Mouse (Mus musculus) layer of hippocampus, postnatal 14 days (tissue): Measurements from ENCODE around the gene Ap2b1. TPM values are rescaled to one million over a fixed set of nuclear protein-coding genes. Genes with fewer than 3 reads are reported as not detected.
"Not testable (repeated sequence)": the region's sequence is repeated elsewhere in the genome, so short reads cannot be mapped to it uniquely, and the experiment has no call there.

Experiments used
- DNase-seq, 2 experiments: peaks; one replicate each; pipeline ENCODE4 v3.0.0; 2021 to 2022; ENCODE audit warnings: low spot score in 2 of 2, mixed read lengths in 1 of 2
- long read RNA-seq, 2 experiments: library from polyadenylated mRNA; stranded (forward); transcript quantifications; one replicate each; pipeline ENCODE4 v2.0.0; 2021
- total RNA-seq, 2 experiments: library from RNA; stranded (reverse); gene quantifications; 2 replicates each; pipeline ENCODE4 v1.2.3; 2021

Ap2b1 gene
- 100 to 1,000 TPM; 352 to 359 TPM for total RNA-seq
- long read RNA-seq, experiment 1, full-length matches to known transcripts, result 11 of 15 reads
- long read RNA-seq, experiment 1, partial matches to known transcripts, result 3 of 15 reads
- long read RNA-seq, experiment 1, other reads (novel, unspliced or antisense), result 1 of 15 reads
- long read RNA-seq, experiment 2, full-length matches to known transcripts, result 7 of 19 reads
- long read RNA-seq, experiment 2, partial matches to known transcripts, result 5 of 19 reads
- long read RNA-seq, experiment 2, other reads (novel, unspliced or antisense), result 7 of 19 reads

DNA sequence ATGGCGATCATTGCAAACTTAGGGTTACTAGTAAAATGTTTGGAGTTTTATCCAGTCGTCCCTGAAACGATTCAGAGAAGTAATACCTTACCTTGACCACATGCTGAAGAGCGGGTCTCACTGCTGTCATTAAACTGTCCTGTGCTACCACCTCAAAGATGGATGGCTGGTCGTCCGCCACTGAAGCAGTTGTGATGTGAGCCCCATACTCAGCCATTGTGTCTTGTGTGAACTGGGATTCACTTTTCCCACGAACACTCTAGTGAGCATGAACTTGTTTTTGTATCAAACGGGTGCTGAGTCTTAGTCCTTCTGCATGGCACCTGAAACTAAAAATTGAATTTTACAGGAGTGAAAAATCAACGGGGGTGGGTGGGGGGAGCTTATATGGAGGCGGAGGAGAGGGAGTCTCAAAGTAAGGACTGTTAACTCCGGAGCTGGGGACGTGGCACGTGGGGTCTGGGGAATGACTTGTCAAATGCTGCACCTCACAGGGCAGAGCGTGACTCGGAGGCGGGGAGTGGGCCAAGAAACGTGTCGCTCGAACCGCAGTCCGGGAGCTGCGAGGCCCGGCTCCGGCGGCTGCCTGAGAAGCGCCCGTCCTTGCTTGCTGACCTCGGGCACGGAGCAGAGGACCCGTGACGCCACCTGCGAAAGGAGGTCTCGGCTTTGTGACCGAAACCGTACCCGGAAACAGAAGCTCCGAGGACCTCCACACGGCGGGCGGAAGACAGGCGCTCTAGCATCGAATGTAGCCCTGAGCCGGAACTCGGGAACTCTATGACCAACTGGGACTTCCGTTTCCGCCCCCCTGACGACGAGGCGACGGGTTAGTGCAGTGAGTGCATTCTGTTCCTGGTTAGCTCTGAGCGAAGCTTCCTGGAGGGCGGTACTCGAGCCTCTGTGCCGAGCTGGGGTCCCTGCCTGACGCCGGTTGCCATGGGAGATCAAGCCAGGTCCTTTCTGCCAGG lies at the start of gene Ap2b1:
TSS of gene Ap2b1 (plus strand) at position 800 of the 971 bp plus-strand sequence.
- DNase-seq, result peak; percentile 94 to 97

DNA sequence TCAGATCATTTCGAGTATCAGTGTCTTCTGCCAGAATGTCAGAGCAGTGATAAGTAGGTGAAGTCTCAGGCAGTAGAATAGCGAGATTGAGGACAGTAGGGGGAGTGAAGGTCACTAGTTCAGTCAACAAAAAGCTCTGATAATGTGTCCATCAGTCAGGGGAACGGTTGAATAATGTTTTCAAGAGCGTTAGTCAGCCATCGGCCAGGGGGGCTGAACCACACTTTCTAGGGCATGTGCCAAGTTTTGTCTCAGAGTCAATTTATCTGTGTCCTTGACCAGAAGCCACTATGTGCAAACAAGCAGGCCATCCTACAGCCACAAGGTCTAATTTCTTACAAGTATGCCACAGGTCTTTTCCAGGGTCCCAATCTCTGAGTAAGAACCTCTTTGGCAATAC lies 41.6 kb upstream of the Ap2b1 start:
- DNase-seq, result not testable (repeated sequence)

DNA sequence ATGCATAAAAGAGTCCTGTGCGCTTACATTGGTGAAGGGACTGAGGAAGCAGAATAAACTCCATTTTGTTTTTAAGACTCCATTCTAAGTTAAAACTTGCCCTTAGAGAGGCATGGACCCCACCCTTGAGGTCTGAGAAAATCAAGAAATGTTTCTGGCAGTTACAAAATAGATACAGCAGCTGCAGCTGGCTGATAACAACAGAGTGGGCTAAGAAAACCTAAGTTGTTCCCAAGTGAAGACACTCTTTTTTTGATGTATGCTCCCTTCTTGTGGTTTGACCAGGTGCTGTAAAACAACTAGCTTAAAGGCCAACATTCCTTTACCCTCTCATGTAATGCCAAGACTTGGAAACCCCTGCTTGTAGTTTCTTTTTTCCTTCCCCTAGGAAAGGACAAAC lies 36.2 kb upstream of the Ap2b1 start:
- DNase-seq, result no peak

DNA sequence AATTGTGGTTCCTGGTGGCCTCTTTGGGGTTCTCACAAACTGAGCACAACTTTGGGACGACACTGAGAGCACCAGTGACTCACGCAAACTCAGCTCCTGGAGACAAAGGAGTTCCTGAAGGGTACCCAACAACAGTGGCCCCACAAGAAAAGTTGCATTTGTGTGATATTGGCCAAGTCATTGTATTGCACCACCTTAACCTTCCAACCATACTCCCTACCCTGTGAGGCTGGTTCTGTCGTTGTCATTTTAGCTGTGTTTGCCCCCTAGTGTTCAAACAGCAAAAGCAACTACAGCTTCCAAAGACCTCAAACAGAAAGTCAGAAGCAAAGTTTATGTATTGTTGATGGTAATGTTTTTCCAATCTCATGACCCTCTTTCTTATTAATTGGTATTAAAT lies 35.7 kb upstream of the Ap2b1 start:
- no peak for DNase-seq

DNA sequence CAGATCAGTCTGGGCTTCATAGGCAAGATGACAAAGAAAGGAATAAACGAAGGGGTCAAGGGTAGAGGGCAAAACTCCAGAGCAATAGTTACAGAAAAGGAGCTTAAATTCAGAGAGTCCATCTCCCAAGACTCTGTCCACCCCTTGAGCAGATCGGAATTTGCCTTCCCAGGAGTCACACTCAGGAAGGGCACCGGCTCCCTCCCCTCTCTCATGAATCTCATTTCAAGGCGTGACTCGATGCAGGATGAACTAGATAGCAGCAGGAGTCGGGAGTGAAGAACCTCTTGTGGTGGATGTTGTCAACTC lies 28.0 kb upstream of the Ap2b1 start:
- DNase-seq, result no peak

DNA sequence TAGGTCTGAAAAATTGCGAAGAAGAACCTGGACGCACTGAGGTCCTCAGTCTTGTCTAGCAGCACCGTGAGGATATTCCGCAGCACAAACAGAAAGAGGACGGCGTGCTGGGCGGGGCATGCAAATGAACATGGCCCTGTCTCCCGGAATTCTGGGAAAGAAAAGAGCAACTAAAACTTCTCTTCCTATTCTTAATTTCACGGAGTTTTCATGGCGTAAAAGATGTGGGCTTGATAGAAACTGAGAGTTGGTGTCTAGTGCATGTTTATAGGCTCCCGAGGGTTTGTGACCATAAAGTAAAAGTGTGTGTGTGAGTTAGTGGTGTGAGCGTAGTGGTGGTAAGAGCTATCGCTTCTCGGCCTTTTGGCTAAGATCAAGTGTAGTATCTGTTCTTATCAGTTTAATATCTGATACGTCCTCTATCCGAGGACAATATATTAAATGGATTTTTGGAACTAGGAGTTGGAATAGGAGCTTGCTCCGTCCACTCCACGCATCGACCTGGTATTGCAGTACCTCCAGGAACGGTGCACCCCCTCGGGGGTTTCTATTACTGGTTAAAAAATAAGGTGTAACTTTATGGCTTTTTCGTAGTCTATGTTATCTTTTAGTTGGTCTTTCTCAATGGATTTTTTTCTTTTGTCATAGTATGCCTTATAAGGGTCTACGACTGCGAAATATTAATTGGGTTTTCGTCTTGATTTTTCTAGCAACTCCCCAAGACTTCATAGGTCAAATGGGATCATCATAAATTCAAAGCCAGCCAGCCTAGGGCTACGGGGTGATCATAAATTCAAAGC lies 27.5 kb upstream of the Ap2b1 start:
- peak; percentile 84 to 86 for DNase-seq

DNA sequence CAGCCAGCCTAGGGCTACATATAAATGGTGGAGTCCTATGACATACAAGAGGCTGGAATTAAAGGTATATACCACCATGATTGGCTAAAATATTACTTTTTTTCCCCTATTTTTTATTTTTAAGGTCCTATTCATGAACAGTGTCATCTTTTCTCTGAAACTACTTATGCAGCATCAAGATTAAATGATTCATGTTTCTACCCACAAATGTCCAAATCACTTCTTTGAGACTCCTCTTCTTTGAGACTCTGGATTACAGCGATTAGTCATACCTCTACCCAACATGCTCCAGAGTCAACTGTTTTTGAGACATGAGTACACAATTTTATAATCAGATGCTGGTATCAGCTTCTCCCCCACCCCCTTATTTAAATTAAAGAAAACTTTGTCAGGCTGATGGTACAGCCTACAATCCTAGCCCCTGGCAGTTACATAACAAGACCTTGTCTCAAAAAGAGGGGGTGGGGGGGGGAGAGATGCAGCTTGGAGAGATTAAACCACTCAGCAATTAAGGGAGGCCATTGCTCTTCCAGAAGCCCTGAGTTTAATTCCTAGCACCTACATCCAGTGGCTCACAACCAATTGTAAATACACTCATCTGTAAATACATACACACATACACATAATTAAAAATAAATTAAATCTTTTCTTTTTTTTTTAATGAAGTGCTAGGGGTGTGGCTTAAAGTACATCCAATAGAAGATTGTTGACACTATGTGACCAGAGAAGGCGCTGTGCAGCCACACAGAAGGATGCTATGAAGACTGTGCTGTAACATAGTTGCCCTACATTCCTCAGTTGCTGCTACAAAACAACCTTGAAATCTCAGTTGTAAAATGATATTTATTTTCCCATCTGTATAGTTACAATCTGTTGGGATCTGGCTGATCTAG lies 26.6 kb upstream of the Ap2b1 start:
- DNase-seq, result no peak

DNA sequence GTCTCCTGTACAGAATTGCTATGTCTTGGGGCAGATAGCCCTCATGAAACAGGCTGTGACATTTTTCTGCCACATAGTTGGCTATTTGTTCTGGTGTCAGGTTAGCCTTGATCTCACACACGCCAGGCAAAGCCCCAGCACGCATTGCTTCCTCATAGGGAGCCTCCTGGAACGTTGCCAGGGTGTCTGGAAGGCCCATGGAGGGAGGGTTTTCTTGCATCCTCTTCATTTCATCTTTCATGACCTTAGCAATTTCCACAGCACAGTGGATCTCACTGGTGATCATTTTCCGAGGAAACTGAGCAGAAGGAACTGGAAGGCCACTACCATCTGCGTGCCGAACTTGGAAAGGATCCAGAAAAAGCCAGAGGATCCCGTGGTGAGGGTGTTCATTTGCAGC lies 22.6 kb upstream of the Ap2b1 start:
- no peak for DNase-seq

DNA sequence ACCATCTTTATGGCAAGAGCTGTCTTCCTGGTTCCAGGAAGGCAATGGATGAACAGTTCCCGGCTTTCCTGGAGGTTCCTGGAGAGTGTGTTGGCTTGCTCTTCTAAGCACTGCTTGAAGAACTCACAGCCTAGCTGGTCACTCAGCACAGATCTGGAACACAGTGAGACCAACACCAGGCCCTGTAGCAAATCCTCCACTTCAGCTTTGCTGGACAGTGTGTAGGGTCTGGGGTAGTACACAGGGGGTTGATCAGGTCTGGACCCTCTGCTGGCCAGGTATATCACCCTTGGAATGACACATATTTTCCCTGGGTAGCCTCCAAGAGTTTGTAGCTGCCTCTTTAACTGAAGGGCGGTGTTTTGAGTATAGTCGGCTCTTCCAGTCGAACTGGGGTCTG lies 19.8 kb upstream of the Ap2b1 start:
- DNase-seq, result no peak

DNA sequence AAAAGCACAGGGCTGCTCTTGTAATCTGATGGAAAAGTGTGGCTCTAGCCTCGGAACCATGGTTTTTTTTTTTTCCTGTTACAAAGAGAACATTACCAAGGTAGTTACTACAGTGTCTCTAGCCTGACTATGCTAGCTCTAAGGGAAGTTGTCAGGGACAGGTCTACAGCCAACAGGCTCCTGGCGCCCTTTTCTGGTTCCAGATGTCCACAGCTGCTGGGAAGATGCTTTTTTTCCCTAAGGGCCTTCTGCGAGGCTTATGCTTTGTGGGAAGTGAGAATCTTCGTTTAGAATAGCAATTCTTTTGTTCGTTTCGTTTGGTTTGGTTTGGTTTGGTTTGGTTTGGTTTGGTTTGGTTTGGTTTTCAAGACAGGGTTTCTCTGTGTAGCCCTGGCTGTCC lies 19.1 kb upstream of the Ap2b1 start:
- no peak for DNase-seq

DNA sequence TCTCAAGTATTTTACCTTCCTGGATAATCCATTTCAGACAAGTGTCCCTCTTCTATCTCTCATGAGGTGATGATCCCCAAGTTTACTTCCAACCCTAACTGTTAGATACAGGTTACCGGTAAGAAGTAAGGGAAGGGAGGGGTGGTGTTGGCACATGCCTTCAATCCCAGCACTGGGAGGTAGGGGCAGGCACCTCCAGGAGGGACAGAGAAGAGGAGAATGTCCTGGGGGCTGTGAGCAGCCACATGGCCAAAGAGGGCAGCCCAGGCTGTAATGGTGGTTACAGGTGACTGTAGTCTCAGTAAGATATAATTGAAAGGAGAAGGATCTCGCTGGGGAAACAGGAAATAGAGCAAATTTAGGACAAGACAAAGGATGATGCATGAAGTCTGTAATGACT lies 16.7 kb upstream of the Ap2b1 start:
- DNase-seq, result no peak

DNA sequence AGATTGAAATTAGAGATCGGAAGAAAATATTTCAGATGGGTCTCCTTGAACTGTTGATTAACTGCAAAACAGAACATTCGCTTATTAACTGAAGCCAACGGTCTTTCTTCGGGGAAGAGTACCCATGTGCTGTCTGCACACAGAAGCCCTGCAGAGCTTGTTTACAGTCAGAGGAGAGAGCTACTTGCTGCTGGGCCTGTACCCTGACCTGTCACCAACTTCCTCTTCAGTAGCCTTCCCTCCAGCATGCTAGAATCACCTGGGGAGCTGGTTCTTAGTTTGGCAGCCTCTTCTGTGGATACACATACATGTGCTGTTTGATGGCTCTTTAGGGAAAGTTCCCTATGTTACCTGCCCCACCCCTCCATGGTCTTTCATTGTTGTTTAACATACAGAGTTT lies 13.2 kb upstream of the Ap2b1 start:
- no peak for DNase-seq

DNA sequence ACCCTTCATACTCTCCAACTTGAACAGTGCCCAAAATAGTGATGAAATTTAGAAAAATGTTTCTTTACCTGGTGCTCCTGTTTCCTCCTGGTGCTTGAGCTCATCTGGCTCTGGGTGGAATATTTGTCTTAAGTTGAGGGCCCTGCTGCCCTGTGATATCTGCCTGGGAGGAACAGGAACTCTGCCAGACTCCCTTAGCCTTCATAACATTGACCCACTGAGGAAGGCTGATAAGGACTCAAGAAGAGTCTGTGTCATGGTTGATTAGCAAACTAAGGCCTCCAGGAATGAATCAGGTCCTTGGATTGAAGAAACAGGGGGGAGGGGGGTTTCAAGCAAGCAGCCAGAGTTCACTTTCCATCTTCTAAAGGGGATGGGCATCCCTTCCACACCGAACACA lies 12.3 kb upstream of the Ap2b1 start, which contains the start of gene Slfn14:
TSS of gene Slfn14 (minus strand) at position 161 of the 400 bp plus-strand sequence.
- no peak for DNase-seq

DNA sequence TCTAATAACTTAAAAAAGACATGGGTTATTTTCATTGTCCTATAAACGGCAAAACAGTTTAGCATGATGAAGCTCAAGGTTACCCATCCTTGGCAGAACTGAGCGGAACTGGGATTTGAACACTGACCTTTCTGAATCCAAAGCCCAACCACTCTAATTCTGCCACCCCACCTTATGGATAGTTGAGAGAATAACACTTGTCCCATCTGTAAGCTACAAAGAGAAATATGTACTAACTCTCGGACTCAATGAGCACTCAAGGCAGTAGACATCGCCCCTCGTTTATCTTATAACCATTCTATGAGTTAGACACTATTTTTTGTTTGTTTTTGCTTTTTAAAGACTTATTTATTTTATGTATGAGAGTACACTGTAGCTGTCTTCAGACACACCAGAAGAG lies 9.8 kb upstream of the Ap2b1 start:
- no peak for DNase-seq

DNA sequence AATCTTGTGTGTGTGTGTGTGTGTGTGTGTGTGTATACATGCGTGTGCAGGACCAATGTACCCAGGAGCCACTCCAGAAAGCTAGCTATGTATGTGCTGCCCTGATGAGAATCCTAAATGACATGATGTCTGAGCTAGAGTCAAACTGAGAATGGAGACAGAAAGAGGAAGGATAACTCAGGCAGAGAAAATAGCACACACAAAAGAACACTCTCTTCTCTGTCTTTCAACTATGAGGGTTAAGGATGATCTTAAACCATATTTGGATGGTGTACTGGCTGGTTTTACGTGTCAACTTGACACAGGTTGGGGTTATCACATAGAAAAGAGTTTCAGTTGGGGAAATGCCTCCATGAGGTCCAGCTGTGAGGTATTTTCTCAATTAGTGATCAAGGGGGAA lies 9.2 kb upstream of the Ap2b1 start:
- no peak for DNase-seq

DNA sequence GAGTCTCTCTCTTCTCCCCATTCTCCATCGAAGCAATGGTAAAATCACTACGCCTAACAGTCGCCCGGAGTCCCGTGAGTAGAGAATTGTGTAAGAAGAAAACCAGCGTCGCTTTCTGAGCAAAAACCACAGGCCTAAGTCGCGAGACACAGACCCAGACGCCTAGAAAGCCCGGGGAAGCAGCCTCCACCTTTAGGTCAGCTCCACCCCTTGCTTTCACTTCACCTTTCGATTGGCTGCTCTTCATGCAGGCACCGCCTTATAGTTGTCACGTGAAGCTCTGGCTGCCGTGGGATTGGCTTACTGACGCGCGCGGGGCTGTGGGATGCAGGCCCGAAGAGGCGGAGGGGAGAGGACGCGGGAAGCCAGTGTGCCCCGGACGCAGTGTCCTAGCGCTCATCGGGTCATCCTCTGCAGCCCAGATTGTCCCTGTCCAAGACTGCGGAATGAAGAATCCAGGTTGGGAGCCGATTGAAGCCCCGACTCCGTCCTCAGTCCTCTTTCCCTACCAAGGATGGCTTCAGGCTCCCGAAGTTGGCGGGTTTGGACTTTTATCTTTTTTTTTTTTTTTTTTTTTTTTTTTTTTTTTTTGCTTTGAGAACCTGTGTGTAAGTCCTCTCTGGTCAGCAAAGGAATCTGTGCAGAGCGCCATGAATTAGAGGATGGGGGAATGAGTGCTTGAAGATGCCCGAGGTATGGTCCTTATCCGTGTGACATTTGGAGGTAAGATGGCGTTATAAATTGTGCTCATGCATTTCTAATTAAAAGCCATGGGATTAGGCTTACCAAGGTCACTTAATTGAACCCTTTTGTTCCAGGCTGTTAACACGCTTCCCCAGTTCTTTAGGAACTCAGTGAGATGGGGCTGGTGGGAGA lies 7.2 kb upstream of the Ap2b1 start:
- peak; percentile 89 to 97 for DNase-seq

DNA sequence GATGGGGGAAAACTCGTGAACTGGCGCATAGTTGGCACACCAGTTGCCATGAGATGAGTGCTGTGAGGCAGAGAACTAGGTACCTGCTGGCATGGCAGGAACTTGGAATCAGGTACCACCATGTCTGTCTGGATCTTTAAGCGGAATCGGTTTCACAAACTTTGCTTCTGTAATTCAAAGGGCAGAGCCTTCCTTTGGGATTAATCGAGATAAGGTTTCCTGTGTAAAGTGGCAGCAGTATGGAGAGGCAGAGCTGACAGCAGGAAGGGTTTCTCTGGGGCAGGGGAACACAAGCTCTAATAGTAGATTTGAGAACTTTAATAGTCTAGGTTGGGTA lies 6.6 kb upstream of the Ap2b1 start:
- no peak for DNase-seq

DNA sequence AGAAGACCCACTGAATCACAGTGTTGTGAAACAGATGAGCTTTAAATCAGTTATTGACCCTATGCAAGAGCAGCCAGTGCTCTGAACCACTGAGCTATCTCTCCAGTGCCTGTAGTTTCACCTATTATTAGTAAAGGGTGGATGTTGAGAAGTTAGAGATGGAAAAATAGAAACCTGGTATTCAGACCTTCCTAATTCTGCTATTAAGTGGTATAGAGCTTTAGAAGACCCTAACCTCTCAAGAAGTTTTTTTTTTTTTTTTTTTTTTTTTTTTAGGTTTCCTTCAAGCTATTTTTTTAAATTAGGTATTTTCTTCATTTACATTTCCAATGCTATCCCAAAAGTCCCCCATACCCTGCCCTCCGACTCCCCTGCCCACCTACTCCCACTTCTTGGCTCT lies 5.6 kb upstream of the Ap2b1 start:
- no peak for DNase-seq

DNA sequence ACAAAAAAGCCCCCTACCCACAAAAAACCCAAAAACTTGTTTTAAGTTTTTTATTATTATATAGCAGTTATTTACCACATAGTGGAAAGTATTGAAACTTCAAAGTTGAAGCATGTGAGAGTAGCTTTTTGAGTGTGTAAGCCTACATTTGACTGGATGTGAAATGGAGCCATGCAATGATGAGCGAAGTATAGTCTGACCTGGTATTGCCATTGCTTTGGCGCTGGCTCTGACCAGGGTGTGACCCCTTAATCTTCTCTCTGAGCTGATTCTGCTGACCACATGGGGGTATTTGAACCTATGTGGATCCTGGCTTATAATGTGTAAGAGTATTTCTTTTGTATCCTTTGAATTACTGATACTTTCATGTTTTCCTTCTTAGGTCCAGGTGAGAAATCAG lies 4.7 kb upstream of the Ap2b1 start:
- DNase-seq, result no peak

DNA sequence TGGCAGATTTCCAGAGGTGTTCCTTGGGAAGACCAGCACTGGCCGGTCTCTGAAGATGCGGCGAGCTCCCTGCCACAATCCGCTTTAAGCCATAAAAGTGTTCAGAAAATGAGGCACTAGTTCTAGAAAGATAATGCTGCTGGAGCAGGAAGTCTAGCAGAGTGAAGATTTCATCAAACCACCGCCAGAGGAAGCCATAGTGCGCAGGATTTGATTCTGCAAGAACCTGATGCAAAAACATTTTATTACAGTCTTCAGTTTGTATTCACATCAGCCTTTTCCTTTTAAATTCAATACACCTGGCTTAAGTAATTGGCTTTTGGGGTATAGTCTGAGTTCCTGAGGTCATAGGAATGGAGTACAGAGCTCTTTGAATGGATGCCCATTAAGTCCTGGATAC lies 1.0 kb upstream of the Ap2b1 start:
- no peak for DNase-seq
